Mouse (Mus musculus): ENCODE measurements around the gene Timm8a2.

GRCm38 (mm10) chr14:122047784-122048183, 13.3 kb downstream of the Timm8a2 start:
- no peak for TF ChIP-seq CTCF (IDR thresholded peaks at IDR 0.05; ENCODE audit: low read depth, low read length)
- no peak for TF ChIP-seq GATA1 (IDR thresholded peaks at IDR 0.05; ENCODE audit: borderline replicate concordance, low read length)

All from G1E (cell line).